ENCODE assay signal across 36 mouse cellular contexts in the genomic region with DNA sequence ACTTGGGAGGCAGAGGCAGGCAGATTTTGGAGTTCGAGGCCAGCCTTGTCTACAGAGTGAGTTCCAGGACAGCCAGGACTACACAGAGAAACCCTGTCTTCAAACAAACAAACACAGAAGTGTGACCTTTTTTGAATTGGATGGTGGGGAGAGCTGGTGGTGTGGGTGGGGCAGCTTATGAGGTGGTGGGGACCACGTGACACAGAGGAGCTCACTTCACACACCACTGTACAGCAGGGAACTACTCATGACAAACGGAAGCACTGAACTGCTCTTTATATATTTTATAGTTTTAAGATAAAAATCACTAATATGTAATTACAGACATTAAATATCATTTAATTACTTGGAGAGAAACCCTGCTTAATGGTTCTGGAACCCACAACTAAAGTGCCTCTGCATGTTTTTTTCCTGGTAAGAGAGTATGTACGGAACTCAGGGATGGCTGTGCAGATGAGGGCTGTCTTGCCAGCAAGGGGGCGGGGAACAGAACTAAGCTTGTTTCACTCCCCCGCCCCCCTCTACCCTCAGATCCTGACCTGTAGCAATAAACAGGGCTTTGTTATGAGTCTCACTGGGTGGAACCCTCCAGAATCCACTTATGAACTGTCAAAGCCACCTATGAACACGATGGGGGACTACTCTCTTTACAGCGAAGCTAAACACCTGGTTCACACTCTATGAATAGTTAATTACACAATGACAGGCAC. TPM values are rescaled to one million over a fixed set of nuclear protein-coding genes. Genes with fewer than 3 reads are reported as not detected.
DNase-seq lines count a peak whose midpoint lies in the region; ATAC-seq and TF ChIP-seq lines count a peak whose summit lies in the region.
"Had no signal": no experiment of that assay in that cellular context is flagged by ENCODE, and none has a peak within 500 bp of the region (broad histone marks: within the 10 kb centered on the region; RNA-seq: fewer than 3 reads in every experiment).

No protein-coding gene starts in this region.

- H3K27ac ChIP-seq in layer of hippocampus, adult 2 months = peak overlapping the region; percentile 43
- no peak overlapping the region for H3K27ac ChIP-seq in stomach, embryonic 16.5 days (ENCODE audit: low read length)
- no peak overlapping the region for H3K27ac ChIP-seq in stomach, postnatal 0 days (replicated peaks)
- H3K27ac ChIP-seq in intestine, embryonic 16.5 days (ENCODE audit: low read length) = no peak overlapping the region
- H3K27ac ChIP-seq: embryonic facial prominence, embryonic 13.5 days; heart, embryonic 10.5 days; heart, embryonic 15.5 days; liver, embryonic 12.5 days; midbrain, embryonic 10.5 days; midbrain, embryonic 15.5 days had no signal

- H3K27me3 ChIP-seq in stomach, embryonic 16.5 days (ENCODE audit: control insufficient read depth, insufficient read depth, low read length) = no peaks in the 10 kb centered on the region
- H3K27me3 ChIP-seq in stomach, postnatal 0 days (ENCODE audit: control insufficient read depth, insufficient read depth, low read length) = no peaks in the 10 kb centered on the region
- H3K27me3 ChIP-seq in intestine, embryonic 16.5 days (replicated peaks; ENCODE audit: control insufficient read depth, insufficient read depth, low read length) = no peaks in the 10 kb centered on the region
- H3K27me3 ChIP-seq: embryonic facial prominence, embryonic 13.5 days; heart, embryonic 15.5 days; liver, embryonic 12.5 days; midbrain, embryonic 15.5 days had no signal

- TF ChIP-seq EP300 in stomach, postnatal 0 days (optimal IDR thresholded peaks at IDR 0.05) = no peak

- H3K36me3 ChIP-seq in stomach, embryonic 16.5 days (ENCODE audit: control insufficient read depth, insufficient read depth, low read length) = peaks cover 11% of the 10 kb centered on the region; the same call in 1 of the 2 replicates
- peaks cover 3% of the 10 kb centered on the region for H3K36me3 ChIP-seq in stomach, postnatal 0 days (ENCODE audit: control insufficient read depth, insufficient read depth, low read length)
- H3K36me3 ChIP-seq in intestine, embryonic 16.5 days (ENCODE audit: control insufficient read depth, insufficient read depth, low read length) = no peaks in the 10 kb centered on the region

- no peak overlapping the region for H3K9ac ChIP-seq in stomach, embryonic 16.5 days (ENCODE audit: low read length)
- H3K9ac ChIP-seq in stomach, postnatal 0 days (ENCODE audit: low read length) = no peak overlapping the region
- H3K9ac ChIP-seq in intestine, embryonic 16.5 days (ENCODE audit: low read depth, low read length) = no peak overlapping the region
- H3K9ac ChIP-seq: embryonic facial prominence, embryonic 13.5 days; heart, embryonic 15.5 days; liver, embryonic 12.5 days; liver, postnatal 0 days; midbrain, embryonic 15.5 days had no signal

- no peak for TF ChIP-seq CTCF in layer of hippocampus, adult 2 months (conservative IDR thresholded peaks at IDR 0.05)
- no peak for TF ChIP-seq CTCF in stomach, postnatal 0 days (IDR thresholded peaks at IDR 0.05; ENCODE audit: low read depth)

- H3K4me1 ChIP-seq in stomach, embryonic 16.5 days (ENCODE audit: control insufficient read depth, insufficient read depth, low read length) = peaks cover 8% of the 10 kb centered on the region
- H3K4me1 ChIP-seq in stomach, postnatal 0 days (replicated peaks; ENCODE audit: control insufficient read depth, insufficient read depth) = no peaks in the 10 kb centered on the region
- H3K4me1 ChIP-seq in intestine, embryonic 16.5 days (ENCODE audit: control insufficient read depth, insufficient read depth, low read length) = peaks cover 4% of the 10 kb centered on the region; the same call in 1 of the 2 replicates
- H3K4me1 ChIP-seq: heart, embryonic 15.5 days; liver, embryonic 12.5 days; midbrain, embryonic 10.5 days; midbrain, embryonic 15.5 days had no signal

- 0 out of 2 replicates have a peak, but pooled peaks have one; percentile 69 for ATAC-seq in stomach, embryonic 16.5 days (ENCODE audit: insufficient read depth, low FRiP score)
- ATAC-seq in stomach, postnatal 0 days (ENCODE audit: low FRiP score, low TSS enrichment) = no peak
- peak; percentile 34; the same call in 1 of the 2 replicates for ATAC-seq in intestine, embryonic 16.5 days
- ATAC-seq: activated CD4-positive, CD25-positive, alpha-beta regulatory T cell, adult 4 months; hindbrain, embryonic 16.5 days; liver, embryonic 12.5 days; liver, postnatal 0 days; midbrain, embryonic 15.5 days had no signal

- H3K9me3 ChIP-seq in stomach, embryonic 16.5 days (replicated peaks; ENCODE audit: control insufficient read depth, low read length) = no peaks in the 10 kb centered on the region
- H3K9me3 ChIP-seq in stomach, postnatal 0 days (ENCODE audit: control insufficient read depth, low read length) = no peaks in the 10 kb centered on the region
- H3K9me3 ChIP-seq in intestine, embryonic 16.5 days (ENCODE audit: control insufficient read depth, low read length) = no peaks in the 10 kb centered on the region
- H3K9me3 ChIP-seq: embryonic facial prominence, embryonic 13.5 days; heart, embryonic 10.5 days; heart, embryonic 15.5 days; liver, embryonic 12.5 days; midbrain, embryonic 10.5 days; midbrain, embryonic 15.5 days had no signal

- WGBS in stomach, embryonic 16.5 days = 61% methylated on average over 8 of the region's 8 CpGs
- WGBS in stomach, postnatal 0 days = 67% methylated on average over 8 of the region's 8 CpGs
- WGBS in intestine, embryonic 16.5 days = 61% methylated on average over 8 of the region's 8 CpGs

- no peak overlapping the region for H3K4me2 ChIP-seq in stomach, embryonic 16.5 days (ENCODE audit: low read depth, low read length)
- no peak overlapping the region for H3K4me2 ChIP-seq in stomach, postnatal 0 days (replicated peaks; ENCODE audit: low read depth)
- H3K4me2 ChIP-seq in intestine, embryonic 16.5 days (ENCODE audit: low read depth, low read length) = no peak overlapping the region
- H3K4me2 ChIP-seq: embryonic facial prominence, embryonic 13.5 days; heart, embryonic 15.5 days; liver, embryonic 12.5 days; midbrain, embryonic 15.5 days had no signal

- H3K4me3 ChIP-seq in layer of hippocampus, adult 2 months = no peak overlapping the region
- no peak overlapping the region for H3K4me3 ChIP-seq in stomach, embryonic 16.5 days (replicated peaks; ENCODE audit: low read length)
- no peak overlapping the region for H3K4me3 ChIP-seq in stomach, postnatal 0 days (ENCODE audit: low read depth, low read length)
- H3K4me3 ChIP-seq in intestine, embryonic 16.5 days (ENCODE audit: low read length) = no peak overlapping the region
- H3K4me3 ChIP-seq: embryonic facial prominence, embryonic 13.5 days; erythroblast, embryonic 14.5 days; heart, embryonic 10.5 days; heart, embryonic 15.5 days; liver, embryonic 12.5 days; midbrain, embryonic 10.5 days; midbrain, embryonic 15.5 days had no signal

- peak; percentile 77 for DNase-seq in heart, adult 11 months
- DNase-seq in heart, adult 9 months (ENCODE audit: low spot score in 2 of 2) = no peak
- no peak for DNase-seq in layer of hippocampus, adult 2 months (ENCODE audit: low spot score in 2 of 2)
- DNase-seq in layer of hippocampus, postnatal 25 days (ENCODE audit: extremely low spot score in 1 of 2, low spot score in 1 of 2) = no peak
- no peak for DNase-seq in stomach, postnatal 0 days (ENCODE audit: low spot score)
- no peak for DNase-seq in MN1 (ENCODE audit: low spot score)
- DNase-seq: adrenal gland, adult 8-10 months; cerebellum, adult 18-20 months; gastrocnemius, postnatal 10 days; kidney, postnatal 4 days; layer of hippocampus, postnatal 36 days; left cerebral cortex, postnatal 4 days; liver, postnatal 0 days; right cerebral cortex, adult 18-20 months; right cerebral cortex, postnatal 4 days; thymus, adult 18-20 months; thymus, postnatal 25 days had no signal

RNA-seq across cellular contexts. Expression of gene Rnf7, which starts 8.8 kb away (rescaled TPM):
- total RNA-seq in layer of hippocampus, adult 2 months (2021) = 10 to 100 TPM; 57.2 to 58.1 TPM
- total RNA-seq in layer of hippocampus, postnatal 25 days (2021) = 10 to 100 TPM; 58.1 to 58.5 TPM
- polyA plus RNA-seq in stomach, embryonic 16.5 days (2015; fragmentation: Nextera tagmentation; extraction: Ambion mirVana) = 180 TPM in 2 replicates
- 163 and 169 TPM in 2 replicates for polyA plus RNA-seq in stomach, postnatal 0 days (2015; fragmentation: Nextera tagmentation; extraction: Ambion mirVana)
- 151 and 166 TPM in 2 replicates for polyA plus RNA-seq in intestine, embryonic 16.5 days (2015; fragmentation: Nextera tagmentation; extraction: Ambion mirVana)

RNA-seq across cellular contexts. Expression of gene Gm28729, which starts 55.4 kb away (rescaled TPM):
- total RNA-seq in layer of hippocampus, adult 2 months (2021) = under 1 TPM in 1 of 2 experiments, not detected in 1; 0.34 TPM
- total RNA-seq in layer of hippocampus, postnatal 25 days (2021) = under 1 TPM; 0.17 to 0.31 TPM
- not detected in 2 replicates for polyA plus RNA-seq in stomach, embryonic 16.5 days (2015; fragmentation: Nextera tagmentation; extraction: Ambion mirVana)
- polyA plus RNA-seq in stomach, postnatal 0 days (2015; fragmentation: Nextera tagmentation; extraction: Ambion mirVana) = not detected in 2 replicates
- polyA plus RNA-seq in intestine, embryonic 16.5 days (2015; fragmentation: Nextera tagmentation; extraction: Ambion mirVana) = not detected in 2 replicates
- total RNA-seq: common myeloid progenitor, adult 5-6 weeks; heart, postnatal 25 days; megakaryocyte progenitor cell, adult 5-6 weeks; MEL had no signal
- polyA plus RNA-seq: activated CD4-positive, CD25-positive, alpha-beta regulatory T cell, adult 4 months; embryonic facial prominence, embryonic 13.5 days; erythroblast, embryonic 14.5 days; forebrain, embryonic 11.5 days; heart, embryonic 10.5 days; heart, embryonic 15.5 days; intestine, embryonic 14.5 days; kidney, embryonic 14.5 days; liver, embryonic 12.5 days; liver, postnatal 0 days; midbrain, embryonic 10.5 days; spleen, adult 2 months had no signal
